ENCODE assay signal across 12 mouse cellular contexts in genomic region chr8:70802786-70803510, GRCm38 (mm10). TPM values are rescaled to one million over a fixed set of nuclear protein-coding genes. Genes with fewer than 3 reads are reported as not detected.
DNase-seq lines count a peak whose midpoint lies in the region; ATAC-seq lines count a peak whose summit lies in the region.
"Had no signal": no experiment of that assay in that cellular context is flagged by ENCODE, and none has a peak within 500 bp of the region (broad histone marks: within the 10 kb centered on the region; RNA-seq: fewer than 3 reads in every experiment).

No protein-coding gene starts in this region.

- H3K27me3 ChIP-seq in heart, embryonic 13.5 days (replicated peaks): peaks cover 88% of the 10 kb centered on the region
- H3K27me3 ChIP-seq in heart, embryonic 12.5 days (replicated peaks): peaks cover 75% of the 10 kb centered on the region
- H3K27me3 ChIP-seq in midbrain, embryonic 11.5 days (ENCODE audit: control insufficient read depth, insufficient read depth, low read length): peaks cover 46% of the 10 kb centered on the region
- H3K27me3 ChIP-seq in midbrain, embryonic 16.5 days (ENCODE audit: control insufficient read depth, insufficient read depth, low read depth, low read length): peaks cover 32% of the 10 kb centered on the region
- peaks cover 70% of the 10 kb centered on the region for H3K27me3 ChIP-seq in liver, embryonic 12.5 days (replicated peaks)

- no peak overlapping the region for H3K9ac ChIP-seq in heart, embryonic 13.5 days
- H3K9ac ChIP-seq in heart, embryonic 12.5 days: no peak overlapping the region
- H3K9ac ChIP-seq in midbrain, embryonic 11.5 days (ENCODE audit: low read length): no peak overlapping the region
- H3K9ac ChIP-seq in midbrain, embryonic 16.5 days (ENCODE audit: low read depth, low read length): no peak overlapping the region
- peak overlapping the region; percentile 75 for H3K9ac ChIP-seq in liver, embryonic 12.5 days

- ATAC-seq in heart, embryonic 13.5 days (ENCODE audit: extremely low read depth, insufficient number of reproducible peaks, low FRiP score, low TSS enrichment): no peak
- ATAC-seq in heart, embryonic 12.5 days (ENCODE audit: insufficient number of reproducible peaks, low FRiP score): no peak
- no peak for ATAC-seq in midbrain, embryonic 11.5 days (ENCODE audit: low FRiP score)
- ATAC-seq in midbrain, embryonic 16.5 days: no peak
- ATAC-seq in liver, embryonic 12.5 days: no peak

- H3K27ac ChIP-seq in heart, embryonic 13.5 days (replicated peaks): no peak overlapping the region
- H3K27ac ChIP-seq in heart, embryonic 12.5 days (ENCODE audit: poor library complexity, severe bottlenecking): no peak overlapping the region
- no peak overlapping the region for H3K27ac ChIP-seq in midbrain, embryonic 11.5 days (ENCODE audit: low read depth, low read length)
- H3K27ac ChIP-seq in midbrain, embryonic 16.5 days (ENCODE audit: low read length): no peak overlapping the region
- peak overlapping the region; percentile 78; the same call in 1 of the 2 replicates for H3K27ac ChIP-seq in liver, embryonic 12.5 days
- H3K27ac ChIP-seq: hindbrain, embryonic 10.5 days; kidney, postnatal 0 days had no signal

- H3K4me1 ChIP-seq in heart, embryonic 13.5 days: peaks cover 16% of the 10 kb centered on the region
- peaks cover 15% of the 10 kb centered on the region for H3K4me1 ChIP-seq in heart, embryonic 12.5 days (replicated peaks)
- H3K4me1 ChIP-seq in midbrain, embryonic 11.5 days (ENCODE audit: control insufficient read depth, insufficient read depth, low read length): peaks cover 8% of the 10 kb centered on the region
- H3K4me1 ChIP-seq in midbrain, embryonic 16.5 days (ENCODE audit: control insufficient read depth, insufficient read depth, low read length): peaks cover 13% of the 10 kb centered on the region
- H3K4me1 ChIP-seq in liver, embryonic 12.5 days: peaks cover 79% of the 10 kb centered on the region

- 59% methylated on average over 11 of the region's 11 CpGs for WGBS in heart, embryonic 13.5 days
- WGBS in heart, embryonic 12.5 days: 63% methylated on average over 11 of the region's 11 CpGs
- WGBS in midbrain, embryonic 11.5 days: 70% methylated on average over 11 of the region's 11 CpGs
- 76% methylated on average over 11 of the region's 11 CpGs for WGBS in midbrain, embryonic 16.5 days
- WGBS in liver, embryonic 12.5 days (ENCODE audit: insufficient replicate concordance): 67% methylated on average over 11 of the region's 11 CpGs

- H3K4me3 ChIP-seq in heart, embryonic 13.5 days: no peak overlapping the region
- no peak overlapping the region for H3K4me3 ChIP-seq in heart, embryonic 12.5 days
- no peak overlapping the region for H3K4me3 ChIP-seq in midbrain, embryonic 11.5 days (ENCODE audit: low read depth, low read length)
- no peak overlapping the region for H3K4me3 ChIP-seq in midbrain, embryonic 16.5 days (ENCODE audit: low read depth, low read length)
- H3K4me3 ChIP-seq in liver, embryonic 12.5 days: peak overlapping the region; percentile 68

- peak; percentile 82 for DNase-seq in midbrain, embryonic 11.5 days (ENCODE audit: low spot score, missing footprints)
- no peak for DNase-seq in cerebellum, adult 11 months
- no peak for DNase-seq in cerebellum, adult 11-12 months
- DNase-seq in frontal cortex, postnatal 10 days (ENCODE audit: low spot score in 2 of 2): no peak
- DNase-seq: cerebellum, postnatal 14 days had no signal

- H3K4me2 ChIP-seq in heart, embryonic 13.5 days: peak overlapping the region; percentile 95
- H3K4me2 ChIP-seq in heart, embryonic 12.5 days: no peak overlapping the region
- no peak overlapping the region for H3K4me2 ChIP-seq in midbrain, embryonic 11.5 days
- H3K4me2 ChIP-seq in midbrain, embryonic 16.5 days (ENCODE audit: low read length): no peak overlapping the region
- peak overlapping the region; percentile 99 for H3K4me2 ChIP-seq in liver, embryonic 12.5 days

- H3K9me3 ChIP-seq in heart, embryonic 13.5 days: no peaks in the 10 kb centered on the region
- no peaks in the 10 kb centered on the region for H3K9me3 ChIP-seq in heart, embryonic 12.5 days (replicated peaks)
- H3K9me3 ChIP-seq in midbrain, embryonic 11.5 days (ENCODE audit: control insufficient read depth, low read length): no peaks in the 10 kb centered on the region
- H3K9me3 ChIP-seq in midbrain, embryonic 16.5 days (replicated peaks; ENCODE audit: control insufficient read depth, low read length, poor library complexity, severe bottlenecking): no peaks in the 10 kb centered on the region
- no peaks in the 10 kb centered on the region for H3K9me3 ChIP-seq in liver, embryonic 12.5 days (replicated peaks)
- H3K9me3 ChIP-seq: hindbrain, embryonic 10.5 days had no signal

- no peaks in the 10 kb centered on the region for H3K36me3 ChIP-seq in heart, embryonic 13.5 days
- no peaks in the 10 kb centered on the region for H3K36me3 ChIP-seq in heart, embryonic 12.5 days
- no peaks in the 10 kb centered on the region for H3K36me3 ChIP-seq in midbrain, embryonic 11.5 days (ENCODE audit: control insufficient read depth, insufficient read depth, low read length)
- H3K36me3 ChIP-seq in midbrain, embryonic 16.5 days (ENCODE audit: control insufficient read depth, insufficient read depth, low read length): no peaks in the 10 kb centered on the region
- no peaks in the 10 kb centered on the region for H3K36me3 ChIP-seq in liver, embryonic 12.5 days
- H3K36me3 ChIP-seq: hindbrain, embryonic 10.5 days had no signal

RNA-seq across cellular contexts. Expression of gene Mast3, which starts 1.9 kb away (rescaled TPM):
- 5.6 and 6.7 TPM in 2 replicates for polyA plus RNA-seq in heart, embryonic 13.5 days (2015; fragmentation: Nextera tagmentation; extraction: Ambion mirVana)
- polyA plus RNA-seq in heart, embryonic 12.5 days (2016; fragmentation: Nextera tagmentation; extraction: Ambion mirVana): 7.2 and 8.1 TPM in 2 replicates
- 9.1 and 10.1 TPM in 2 replicates for polyA plus RNA-seq in midbrain, embryonic 11.5 days (2014; fragmentation: Nextera tagmentation; extraction: Ambion mirVana)
- polyA plus RNA-seq in midbrain, embryonic 16.5 days (2015; fragmentation: Nextera tagmentation; extraction: Ambion mirVana): 21.1 and 23.2 TPM in 2 replicates
- 9.8 and 10.4 TPM in 2 replicates for polyA plus RNA-seq in liver, embryonic 12.5 days (2016; fragmentation: Nextera tagmentation; extraction: Ambion mirVana)

RNA-seq across cellular contexts. Expression of gene Il12rb1, which starts 5.3 kb away (rescaled TPM):
- polyA plus RNA-seq in heart, embryonic 13.5 days (2015; fragmentation: Nextera tagmentation; extraction: Ambion mirVana): not detected in 2 replicates
- not detected in 2 replicates for polyA plus RNA-seq in heart, embryonic 12.5 days (2016; fragmentation: Nextera tagmentation; extraction: Ambion mirVana)
- 0.38 TPM in 1 of 2 replicates, not detected in the other for polyA plus RNA-seq in midbrain, embryonic 11.5 days (2014; fragmentation: Nextera tagmentation; extraction: Ambion mirVana)
- 0.08 and 0.19 TPM in 2 replicates for polyA plus RNA-seq in midbrain, embryonic 16.5 days (2015; fragmentation: Nextera tagmentation; extraction: Ambion mirVana)
- 0.18 and 0.22 TPM in 2 replicates for polyA plus RNA-seq in liver, embryonic 12.5 days (2016; fragmentation: Nextera tagmentation; extraction: Ambion mirVana)
- polyA plus RNA-seq: heart, embryonic 14.5 days; hindbrain, embryonic 10.5 days had no signal

RNA-seq across cellular contexts. Expression of gene Pik3r2, which starts 26.4 kb away (rescaled TPM):
- polyA plus RNA-seq in heart, embryonic 13.5 days (2015; fragmentation: Nextera tagmentation; extraction: Ambion mirVana): 34.9 and 36.5 TPM in 2 replicates
- 35.2 and 37.2 TPM in 2 replicates for polyA plus RNA-seq in heart, embryonic 12.5 days (2016; fragmentation: Nextera tagmentation; extraction: Ambion mirVana)
- polyA plus RNA-seq in midbrain, embryonic 11.5 days (2014; fragmentation: Nextera tagmentation; extraction: Ambion mirVana): 25.4 and 30.2 TPM in 2 replicates
- 107 and 112 TPM in 2 replicates for polyA plus RNA-seq in midbrain, embryonic 16.5 days (2015; fragmentation: Nextera tagmentation; extraction: Ambion mirVana)
- polyA plus RNA-seq in liver, embryonic 12.5 days (2016; fragmentation: Nextera tagmentation; extraction: Ambion mirVana): 23.3 and 27.3 TPM in 2 replicates

RNA-seq across cellular contexts. Expression of gene Arrdc2, which starts 36.6 kb away (rescaled TPM):
- polyA plus RNA-seq in heart, embryonic 13.5 days (2015; fragmentation: Nextera tagmentation; extraction: Ambion mirVana): 1.9 and 2.4 TPM in 2 replicates
- polyA plus RNA-seq in heart, embryonic 12.5 days (2016; fragmentation: Nextera tagmentation; extraction: Ambion mirVana): 2.5 and 2.7 TPM in 2 replicates
- polyA plus RNA-seq in midbrain, embryonic 11.5 days (2014; fragmentation: Nextera tagmentation; extraction: Ambion mirVana): 7.1 and 8.0 TPM in 2 replicates
- 6.7 and 8.1 TPM in 2 replicates for polyA plus RNA-seq in midbrain, embryonic 16.5 days (2015; fragmentation: Nextera tagmentation; extraction: Ambion mirVana)
- polyA plus RNA-seq in liver, embryonic 12.5 days (2016; fragmentation: Nextera tagmentation; extraction: Ambion mirVana): 16.1 and 17.8 TPM in 2 replicates

RNA-seq across cellular contexts. Expression of gene Mpv17l2, which starts 42.2 kb away (rescaled TPM):
- polyA plus RNA-seq in heart, embryonic 13.5 days (2015; fragmentation: Nextera tagmentation; extraction: Ambion mirVana): 41.6 and 48.4 TPM in 2 replicates
- polyA plus RNA-seq in heart, embryonic 12.5 days (2016; fragmentation: Nextera tagmentation; extraction: Ambion mirVana): 37.2 and 37.9 TPM in 2 replicates
- 28.3 and 29.6 TPM in 2 replicates for polyA plus RNA-seq in midbrain, embryonic 11.5 days (2014; fragmentation: Nextera tagmentation; extraction: Ambion mirVana)
- polyA plus RNA-seq in midbrain, embryonic 16.5 days (2015; fragmentation: Nextera tagmentation; extraction: Ambion mirVana): 34.8 and 35.7 TPM in 2 replicates
- polyA plus RNA-seq in liver, embryonic 12.5 days (2016; fragmentation: Nextera tagmentation; extraction: Ambion mirVana): 52.2 and 52.7 TPM in 2 replicates

Comparison
In these comparisons a context has a peak if more than half of its experiments do, and no peak if none do; other contexts are left out.
1. H3K4me2 ChIP-seq: peak in heart, embryonic 13.5 days (single experiment) and liver, embryonic 12.5 days (single experiment); none in heart, embryonic 12.5 days (single experiment), midbrain, embryonic 11.5 days (single experiment) and midbrain, embryonic 16.5 days (single experiment).